Mouse (Mus musculus) kidney, adult 2 months (tissue): ENCODE results near the gene Adamtsl2. TPM values are rescaled to one million over a fixed set of nuclear protein-coding genes. Genes with fewer than 3 reads are reported as not detected.

Experiments
- DNase-seq: peaks from one replicate; pipeline ENCODE4 v3.0.0; 2021
- H3K27ac ChIP-seq: fragments of 200-500 bp; 2 replicates; pipeline ENCODE4 v1.5.1; 2012; ENCODE audit warnings: low read depth, low read length, control low read depth, inconsistent platforms; ENCODE audit not compliant: insufficient read depth
- H3K27me3 ChIP-seq: fragments of 200-500 bp; replicated peaks from 2 replicates; pipeline ENCODE4 v1.6.1; 2012; ENCODE audit warnings: mild to moderate bottlenecking, moderate library complexity, low read length, inconsistent platforms; ENCODE audit not compliant: control insufficient read depth, insufficient read depth
- H3K36me3 ChIP-seq: fragments of 200-500 bp; 2 replicates; pipeline ENCODE4 v1.6.1; 2012; ENCODE audit warnings: mild to moderate bottlenecking, moderate library complexity, low read length, inconsistent platforms; ENCODE audit not compliant: control insufficient read depth, insufficient read depth
- H3K4me1 ChIP-seq: fragments of 200-500 bp; 2 replicates; pipeline ENCODE4 v1.6.1; 2011; ENCODE audit warnings: low read length; ENCODE audit not compliant: control insufficient read depth, insufficient read depth
- H3K4me3 ChIP-seq: fragments of 200-500 bp; 2 replicates; pipeline ENCODE4 v1.5.1; 2011; ENCODE audit warnings: mild to moderate bottlenecking, low read depth, low read length, control low read depth; ENCODE audit not compliant: insufficient read depth
- CTCF ChIP-seq: fragments of 200-500 bp; conservative IDR thresholded peaks from 2 replicates; pipeline ENCODE4 v1.5.1; 2011; ENCODE audit warnings: low read depth, mild to moderate bottlenecking, control low read depth, low read length, moderate library complexity, mixed read lengths; ENCODE audit not compliant: insufficient read depth, insufficient read length
- POLR2A ChIP-seq: fragments of 200-500 bp; IDR thresholded peaks from one replicate; pipeline ENCODE4 v1.6.1; 2011; ENCODE audit warnings: low read depth, low read length, control low read depth
- WGBS: fragments of 180-500 bp; shearing (Covaris S2); methylation state at CpG from one replicate; pipeline ENCODE4 v1.1.7; 2018; 5-methylcytosine and 5-hydroxymethylcytosine counted together
- polyA plus RNA-seq: library from polyadenylated mRNA; depleted of rRNA; stranded (reverse); fragments of >200 nt; gene quantifications from 2 replicates; pipeline ENCODE4 v1.2.3, GENCODE M21; 2012

Adamtsl2 gene
- polyA plus RNA-seq, 1 experiment: 21.7 TPM

GRCm38 (mm10) chr2:27059187-27059586, 20.0 kb upstream of the Adamtsl2 start:
- Histone ChIP-seq H3K4me1 (peaks cover 3% of the 10 kb centered on the region; the same call in 1 of the 2 replicates), H3K27ac (no peak overlapping the region), H3K36me3 (no peaks in the 10 kb centered on the region), H3K4me3 (no peak overlapping the region), H3K27me3 (no peaks in the 10 kb centered on the region)
- TF ChIP-seq CTCF (no peak), POLR2A (no peak)
- WGBS: 74% methylated on average over 9 of the region's 9 CpGs
- DNase-seq: no peak

DNA sequence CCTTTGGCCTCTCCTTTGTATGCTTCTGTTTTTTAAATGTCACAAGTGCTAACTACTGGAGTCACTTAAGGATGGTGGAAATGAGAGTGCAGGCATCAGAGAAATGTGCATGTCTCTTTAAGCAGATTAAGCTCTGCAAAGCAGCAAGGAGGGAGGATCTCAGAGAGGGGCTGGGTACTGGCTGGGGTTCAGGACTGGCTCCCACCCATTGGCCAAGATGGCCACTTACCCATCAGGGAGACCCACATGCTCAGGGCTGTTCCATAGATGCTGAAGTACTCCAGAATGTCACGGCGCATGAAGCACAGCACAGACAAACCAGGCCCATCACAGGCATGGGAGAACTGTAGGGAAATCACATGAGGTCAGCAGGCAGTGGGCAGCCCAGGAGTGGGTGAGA, 12.1 kb upstream of the Adamtsl2 start:
- 88% methylated on average over 2 of the region's 2 CpGs for WGBS
- peaks cover 3% of the 10 kb centered on the region; the same call in 1 of the 2 replicates for H3K4me1 ChIP-seq
- H3K4me3 ChIP-seq: no peak overlapping the region
- no peak for TF ChIP-seq POLR2A
- TF ChIP-seq CTCF: no peak
- no peaks in the 10 kb centered on the region for H3K36me3 ChIP-seq
- no peak overlapping the region for H3K27ac ChIP-seq
- no peak for DNase-seq
- H3K27me3 ChIP-seq: no peaks in the 10 kb centered on the region

GRCm38 (mm10) chr2:27067996-27068395, 11.2 kb upstream of the Adamtsl2 start:
- no peaks in the 10 kb centered on the region for H3K36me3 ChIP-seq
- no peaks in the 10 kb centered on the region for H3K27me3 ChIP-seq
- no peaks in the 10 kb centered on the region for H3K4me1 ChIP-seq
- no peak for TF ChIP-seq CTCF
- TF ChIP-seq POLR2A: no peak
- H3K27ac ChIP-seq: no peak overlapping the region
- no peak overlapping the region for H3K4me3 ChIP-seq
- no peak for DNase-seq
- WGBS: 69% methylated on average over 2 of the region's 2 CpGs

DNA sequence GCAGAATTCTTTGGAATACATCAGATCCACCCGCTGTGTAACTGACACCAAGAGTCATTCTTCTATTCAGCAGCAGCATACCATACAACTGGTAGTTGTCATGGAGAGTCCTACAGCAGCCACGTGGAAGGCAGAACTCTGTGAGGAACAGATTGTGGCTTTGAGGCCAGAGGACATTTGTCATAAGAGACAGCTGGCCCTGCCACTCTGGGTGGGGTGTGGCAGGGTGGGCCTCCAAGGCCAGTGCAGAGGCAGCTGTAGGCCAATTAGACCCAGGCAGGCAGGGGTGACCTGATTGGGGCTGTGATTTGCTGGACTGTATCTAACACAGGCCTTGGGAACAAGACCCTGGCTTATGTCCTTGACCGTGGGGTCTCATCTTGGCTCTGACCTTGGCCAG, 9.5 kb upstream of the Adamtsl2 start:
- 70% methylated on average over 3 of the region's 3 CpGs for WGBS
- H3K36me3 ChIP-seq: no peaks in the 10 kb centered on the region
- H3K4me3 ChIP-seq: no peak overlapping the region
- no peak overlapping the region for H3K27ac ChIP-seq
- H3K4me1 ChIP-seq: peaks cover 3% of the 10 kb centered on the region; the same call in 1 of the 2 replicates
- no peak for DNase-seq
- TF ChIP-seq CTCF (no peak), POLR2A (no peak)
- no peaks in the 10 kb centered on the region for H3K27me3 ChIP-seq

- Histone ChIP-seq H3K27ac (no peak overlapping the region), H3K4me1 (peaks cover 6% of the 10 kb centered on the region; the same call in 1 of the 2 replicates), H3K36me3 (no peaks in the 10 kb centered on the region), H3K4me3 (no peak overlapping the region), H3K27me3 (no peaks in the 10 kb centered on the region)
- 87% methylated on average over 2 of the region's 2 CpGs for WGBS
- DNase-seq: no peak
- no peak for TF ChIP-seq CTCF
Observed at GRCm38 (mm10) chr2:27070247-27070813, 8.8 kb upstream of the Adamtsl2 start.

- H3K36me3 ChIP-seq: no peaks in the 10 kb centered on the region
- no peak overlapping the region for H3K27ac ChIP-seq
- 21% methylated on average over 4 of the region's 4 CpGs for WGBS
- peaks cover 6% of the 10 kb centered on the region; the same call in 1 of the 2 replicates for H3K4me1 ChIP-seq
- H3K27me3 ChIP-seq: no peaks in the 10 kb centered on the region
- no peak for TF ChIP-seq CTCF
- TF ChIP-seq POLR2A: no peak
- no peak overlapping the region for H3K4me3 ChIP-seq
- DNase-seq: peak; percentile 76
Observed at GRCm38 (mm10) chr2:27071137-27071536, 8.0 kb upstream of the Adamtsl2 start.

DNA sequence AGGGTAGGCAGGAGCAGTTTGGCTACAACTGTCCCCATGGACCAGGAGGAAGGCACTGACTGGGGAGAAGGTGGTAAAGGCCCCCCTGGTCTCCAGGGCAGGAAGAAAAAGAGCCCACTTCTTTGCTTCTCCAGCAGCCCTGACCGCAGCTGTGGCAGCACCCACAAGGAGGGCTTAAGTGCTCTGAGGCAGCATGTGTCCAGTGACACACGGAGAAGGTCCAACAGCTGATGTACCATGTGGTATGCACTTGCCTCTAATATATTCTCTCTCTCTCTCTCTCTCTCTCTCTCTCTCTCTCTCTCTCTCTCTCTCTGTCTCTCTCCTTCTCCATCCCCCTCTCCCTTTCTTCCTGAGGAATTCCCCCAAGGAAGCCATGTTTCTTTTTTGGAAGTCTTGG, 7.2 kb upstream of the Adamtsl2 start, which contains the start of gene Mymk:
Mymk (minus strand) TSS at position 202 of the 400 bp plus-strand sequence.
- Histone ChIP-seq H3K27ac (no peak within 1 kb of the TSS), H3K4me1 (peaks cover 6% of the 10 kb centered on the region; the same call in 1 of the 2 replicates), H3K36me3 (no peaks in the 10 kb centered on the region), H3K27me3 (no peaks in the 10 kb centered on the region), H3K4me3 (no peak within 1 kb of the TSS)
- TF ChIP-seq POLR2A (no peak), CTCF (no peak)
- 79% methylated on average over 2 of the region's 2 CpGs for WGBS
- DNase-seq: no peak
